Mouse (Mus musculus) CH12.LX (cell line): ENCODE data around the gene 1700010B08Rik.

ENCODE experiments used
- BHLHE40 ChIP-seq: IDR thresholded peaks from 2 replicates; pipeline ENCODE4 v1.6.1; 2011; ENCODE audit warnings: mild to moderate bottlenecking, low read depth, low read length, improper control_type of control experiment
- CHD2 ChIP-seq: IDR thresholded peaks from 2 replicates; pipeline ENCODE4 v1.6.1; 2011; ENCODE audit warnings: low read length, improper control_type of control experiment
- JUN ChIP-seq: IDR thresholded peaks from 2 replicates; pipeline ENCODE4 v1.6.1; 2011; ENCODE audit warnings: low read depth, mild to moderate bottlenecking, low read length, improper control_type of control experiment, moderate library complexity; ENCODE audit not compliant: insufficient read depth
- MAX ChIP-seq: IDR thresholded peaks from 2 replicates; pipeline ENCODE4 v1.6.1; 2011; ENCODE audit warnings: low read length, improper control_type of control experiment
- MYC ChIP-seq: IDR thresholded peaks from 2 replicates; pipeline ENCODE4 v1.6.1; 2011; ENCODE audit warnings: low read depth, mild to moderate bottlenecking, improper control_type of control experiment, low read length
- POLR2A ChIP-seq: IDR thresholded peaks from 2 replicates; pipeline ENCODE4 v1.6.1; 2011; ENCODE audit warnings: low read depth, mild to moderate bottlenecking, improper control_type of control experiment, low read length
- USF1 ChIP-seq: IDR thresholded peaks from 2 replicates; pipeline ENCODE4 v1.6.1; 2014; ENCODE audit warnings: low read depth, mild to moderate bottlenecking, inconsistent platforms, low read length, improper control_type of control experiment

GRCm38 (mm10) chr2:173725819-173726218 lies 6.6 kb downstream of the 1700010B08Rik start:
- TF ChIP-seq USF1 (no peak), CHD2 (no peak), BHLHE40 (no peak), MAX (no peak), POLR2A (no peak), MYC (no peak), JUN (no peak)
